Mouse (Mus musculus): ENCODE measurements at regions not wholly inside any gene's neighbourhood (a gene's known extent, or its start where the extent isn't known, plus 50 kb on each side); places are given as distances from the start of the nearest gene placed in this dataset.

DNA sequence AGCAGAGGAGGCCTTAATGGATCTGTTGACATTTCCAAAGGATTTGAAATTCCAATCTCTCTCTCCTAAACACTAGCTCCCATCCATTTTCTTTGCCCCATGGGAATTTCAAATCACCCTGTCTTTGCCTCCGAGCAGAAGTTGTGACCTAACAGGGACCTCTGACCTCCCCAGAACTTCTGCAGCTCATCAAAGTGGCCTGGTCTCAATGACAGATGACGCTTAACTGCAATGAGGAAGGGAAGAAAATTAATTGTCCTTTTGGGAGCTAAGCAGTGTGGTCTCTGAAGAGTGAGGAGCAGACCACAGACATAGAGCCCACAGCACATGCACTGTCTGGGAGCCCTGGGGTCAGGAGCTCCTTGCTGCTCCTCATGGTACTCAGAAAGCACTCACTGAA, 155.3 kb downstream of the Tox3 start:
- no peak for DNase-seq (ENCODE audit: low spot score in 2 of 2)

- DNase-seq (ENCODE audit: low spot score in 2 of 2) = no peak
Observed at GRCm38 (mm10) chr8:90182807-90183206, 165.3 kb downstream of the Tox3 start.

DNA sequence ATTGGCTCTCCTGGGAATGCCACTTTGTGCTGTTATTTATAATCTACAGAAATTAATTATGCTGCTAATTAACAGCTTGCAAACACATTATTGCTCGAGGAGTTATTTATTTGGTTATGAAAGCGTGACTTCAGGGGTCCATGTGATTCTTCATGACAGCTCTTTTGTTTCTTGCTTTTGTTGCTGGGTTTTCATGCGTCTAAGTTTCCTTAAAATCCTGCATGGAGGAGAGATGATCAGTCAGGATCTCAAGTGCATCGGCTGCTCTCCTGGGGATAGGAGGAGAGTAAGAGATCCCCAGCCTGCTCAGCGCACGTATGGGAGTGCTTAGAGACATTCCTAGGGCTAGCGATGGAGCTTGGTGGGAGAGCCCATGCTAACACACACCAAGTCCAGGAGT, 171.4 kb downstream of the Tox3 start:
- DNase-seq (ENCODE audit: low spot score in 2 of 2) = no peak

DNA sequence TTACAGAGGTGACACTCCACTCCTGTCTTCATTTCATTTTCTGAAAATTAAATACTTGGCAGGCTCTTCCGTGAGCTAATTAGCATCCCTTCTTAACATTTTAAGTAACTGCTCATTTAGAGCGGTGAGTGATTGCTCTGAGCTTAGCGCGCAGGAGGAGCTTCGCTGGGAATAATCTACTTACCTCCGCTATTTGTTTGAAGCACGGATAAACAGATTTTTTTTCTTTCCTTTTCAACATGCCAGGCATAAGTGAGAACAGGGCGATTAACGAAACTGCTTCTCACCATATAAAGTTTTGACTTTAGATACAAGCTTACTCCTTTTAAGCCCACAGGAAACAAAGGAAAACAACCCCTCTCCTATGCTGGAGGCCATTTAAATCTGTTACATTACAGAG, 171.8 kb downstream of the Tox3 start:
- no peak for DNase-seq (ENCODE audit: low spot score in 2 of 2)

DNA sequence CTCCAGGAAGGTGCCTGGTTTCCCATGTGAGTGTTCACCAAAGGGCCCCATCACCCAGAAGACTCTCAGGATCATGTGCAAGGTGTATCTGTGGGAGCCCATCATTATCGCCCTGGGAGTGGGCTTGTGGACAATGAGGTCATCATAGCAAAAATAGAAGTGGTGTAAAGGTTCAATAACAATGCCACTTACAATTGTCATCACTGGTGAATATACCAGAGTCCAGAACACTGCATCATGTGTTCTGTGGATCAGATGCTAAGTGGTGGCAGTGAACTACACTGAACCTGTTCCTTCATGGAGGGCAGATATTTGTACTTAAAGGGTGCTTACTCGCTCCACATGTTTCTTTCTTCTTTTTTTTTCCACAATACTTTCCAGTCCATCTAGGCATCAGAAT, 181.5 kb downstream of the Tox3 start:
- no peak for DNase-seq (ENCODE audit: low spot score in 2 of 2)

DNA sequence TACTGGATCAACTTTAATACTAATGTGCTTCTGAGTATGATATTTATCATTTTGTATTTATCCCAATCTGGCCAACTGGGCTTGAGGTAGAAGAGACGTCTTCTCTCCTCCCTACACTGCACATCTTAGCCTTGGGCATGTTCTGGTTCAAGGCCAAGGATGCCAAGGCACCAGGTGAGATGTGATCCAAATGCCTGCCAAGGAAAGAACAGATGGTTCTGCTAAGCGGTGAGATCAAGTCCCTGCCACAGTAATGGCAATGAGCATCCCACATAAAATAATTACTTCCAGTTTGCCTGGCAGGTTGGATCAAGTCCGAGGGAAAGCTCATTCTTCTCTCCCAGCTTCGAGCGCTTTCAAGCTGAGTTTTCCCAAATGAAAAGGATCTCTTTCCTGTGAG, 196.7 kb downstream of the Tox3 start:
- no peak for DNase-seq (ENCODE audit: low spot score in 2 of 2)

DNA sequence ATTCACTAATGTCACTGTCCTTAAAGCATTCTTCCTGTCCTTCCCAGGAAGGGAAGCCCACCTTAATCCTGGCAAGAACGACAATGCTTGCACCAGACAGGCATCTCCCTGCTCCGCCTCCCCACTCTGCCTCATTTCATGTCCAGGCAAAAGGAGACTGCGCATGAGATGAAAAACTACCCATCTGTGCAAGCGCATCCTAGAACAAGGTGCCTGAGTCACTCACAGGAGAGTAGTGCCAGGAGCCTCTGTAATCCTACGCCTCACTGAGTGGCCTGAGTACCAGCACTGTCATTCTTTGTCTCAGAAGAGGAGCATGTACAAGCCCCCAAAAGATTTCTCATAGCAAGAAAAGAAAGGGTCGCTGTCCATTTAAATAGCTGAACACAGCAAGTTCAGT, 198.2 kb downstream of the Tox3 start:
- DNase-seq (ENCODE audit: low spot score in 2 of 2) = no peak

GRCm38 (mm10) chr8:90134626-90135025, 213.5 kb downstream of the Tox3 start:
- DNase-seq (ENCODE audit: low spot score in 2 of 2) = no peak

- no peak for DNase-seq (ENCODE audit: low spot score in 2 of 2)
Observed at GRCm38 (mm10) chr8:90130704-90131267, 217.4 kb downstream of the Tox3 start.

GRCm38 (mm10) chr8:90125426-90125825, 222.7 kb downstream of the Tox3 start:
- no peak for DNase-seq (ENCODE audit: low spot score in 2 of 2)

DNA sequence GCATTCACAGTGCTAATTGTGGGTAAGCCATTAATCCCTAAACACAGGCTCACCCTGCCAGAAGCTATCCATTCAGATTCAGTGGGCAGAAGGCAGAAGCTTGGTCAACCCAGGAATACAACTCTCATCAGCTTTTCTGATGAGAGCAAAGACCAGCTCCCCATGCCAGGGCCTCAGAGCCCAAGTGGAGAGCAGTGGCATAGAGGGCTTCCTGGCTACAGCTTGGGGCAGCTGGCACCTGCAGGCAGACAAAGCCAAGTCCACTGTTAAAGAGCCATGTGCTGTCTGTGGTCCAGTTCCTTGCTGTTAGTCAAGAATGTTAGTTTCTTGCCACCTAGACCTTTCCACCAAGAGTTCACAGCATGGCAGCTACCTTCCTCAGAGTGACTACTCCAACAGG, 225.0 kb downstream of the Tox3 start:
- DNase-seq (ENCODE audit: low spot score in 2 of 2) = no peak

GRCm38 (mm10) chr8:90121935-90122334, 226.2 kb downstream of the Tox3 start:
- DNase-seq (ENCODE audit: low spot score in 2 of 2) = no peak

DNA sequence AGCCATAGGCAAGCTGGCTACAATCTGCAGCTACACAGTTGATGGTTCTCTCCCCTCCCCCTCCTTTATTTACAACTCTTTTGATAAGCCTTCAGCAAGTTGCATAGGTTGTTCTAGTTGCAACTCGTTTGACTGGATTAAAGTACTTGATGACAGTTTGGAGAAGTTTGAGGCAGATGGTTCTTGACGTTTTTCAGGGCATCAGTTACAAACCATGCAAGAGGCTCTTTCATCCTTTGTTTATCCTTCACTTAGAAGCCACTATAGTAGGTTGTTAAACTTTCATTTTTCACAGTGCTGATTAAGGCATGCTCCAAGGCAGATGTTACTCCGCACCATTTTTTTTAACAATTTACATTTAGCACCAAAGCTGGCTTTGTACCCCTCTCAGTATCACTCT, 227.1 kb downstream of the Tox3 start:
- DNase-seq (ENCODE audit: low spot score in 2 of 2) = no peak

GRCm38 (mm10) chr8:90115436-90115835, 232.7 kb downstream of the Tox3 start:
- no peak for DNase-seq (ENCODE audit: low spot score in 2 of 2)

- DNase-seq (ENCODE audit: low spot score in 2 of 2) = no peak
Observed at GRCm38 (mm10) chr8:90100509-90100908, 247.6 kb downstream of the Tox3 start.

- no peak for DNase-seq (ENCODE audit: low spot score in 2 of 2)
Observed at GRCm38 (mm10) chr8:90082630-90083029, 265.5 kb downstream of the Tox3 start.

- no peak for DNase-seq (ENCODE audit: low spot score in 2 of 2)
Observed at GRCm38 (mm10) chr8:90076381-90076780, 271.8 kb downstream of the Tox3 start.

DNA sequence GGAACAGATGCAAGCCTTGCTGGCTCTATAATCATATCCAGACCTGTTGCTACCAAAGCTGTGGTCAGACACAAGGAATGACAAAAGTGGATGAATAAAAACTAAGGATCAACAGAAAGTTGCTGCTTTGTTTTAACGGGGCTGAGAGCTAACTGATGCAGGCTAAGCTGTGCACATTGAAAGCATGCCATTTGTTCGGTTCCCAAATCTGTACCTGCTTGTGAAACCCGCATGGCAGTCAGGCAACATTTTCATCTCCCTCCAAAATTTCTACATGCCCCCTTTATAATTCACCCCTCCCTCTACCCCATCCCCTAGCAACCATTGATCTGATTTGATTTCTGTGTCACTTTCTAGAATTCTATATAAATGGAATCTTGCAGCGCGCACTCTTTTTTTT, 272.3 kb downstream of the Tox3 start:
- no peak for DNase-seq (ENCODE audit: low spot score in 2 of 2)

- no peak for DNase-seq (ENCODE audit: low spot score in 2 of 2)
Observed at GRCm38 (mm10) chr8:90070006-90070405, 278.1 kb downstream of the Tox3 start.

DNA sequence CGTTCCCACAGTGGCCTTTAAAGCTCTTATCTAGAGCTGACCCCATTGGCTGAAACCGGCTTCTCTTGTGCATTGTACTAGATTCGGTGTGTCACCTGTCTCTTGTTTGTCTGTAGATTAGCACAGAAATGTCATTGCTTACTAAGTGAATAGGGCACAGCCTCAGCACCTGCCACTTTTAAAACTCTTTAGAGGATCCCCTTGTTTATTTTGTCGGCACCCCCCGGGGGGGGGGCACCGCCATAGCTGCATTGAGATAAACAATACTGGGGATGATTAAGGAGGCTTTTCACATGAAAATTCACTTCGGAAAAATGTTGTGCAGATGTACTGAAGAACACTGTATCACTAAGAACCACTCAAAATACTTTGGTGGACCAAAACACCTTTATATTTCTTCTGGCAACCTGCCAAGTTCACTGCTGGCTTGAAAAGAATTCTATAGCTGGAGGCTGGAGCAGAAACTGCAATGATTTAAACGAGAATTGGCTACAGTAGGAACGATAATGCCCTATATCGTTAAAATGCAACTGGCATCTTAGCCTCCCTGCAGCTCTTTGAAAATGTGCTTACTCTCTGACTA, 278.6 kb downstream of the Tox3 start:
- DNase-seq (ENCODE audit: low spot score in 2 of 2) = no peak

GRCm38 (mm10) chr8:90068441-90068840, 279.7 kb downstream of the Tox3 start:
- no peak for DNase-seq (ENCODE audit: low spot score in 2 of 2)

- DNase-seq (ENCODE audit: low spot score in 2 of 2) = no peak
Observed at GRCm38 (mm10) chr8:90064381-90064780, 283.8 kb downstream of the Tox3 start.

DNA sequence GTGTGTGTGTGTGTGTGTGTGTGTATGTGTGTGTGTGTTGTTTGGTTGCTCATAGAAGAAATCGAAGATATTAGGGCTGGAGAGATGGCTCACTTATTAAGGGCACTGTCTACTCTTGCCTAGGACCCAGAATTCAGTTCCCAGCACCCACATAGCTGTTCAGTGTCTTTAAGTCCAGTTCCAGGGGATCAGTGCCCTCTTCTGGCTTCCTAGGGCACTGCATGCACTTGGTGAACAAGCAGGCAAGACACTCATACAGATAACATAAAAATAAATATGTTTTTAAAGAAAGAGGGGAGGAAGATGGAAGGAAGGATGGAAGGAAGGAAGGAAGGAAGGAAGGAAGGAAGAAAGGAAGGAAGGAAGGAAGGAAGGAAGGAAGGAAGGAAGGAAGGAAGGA, 284.9 kb downstream of the Tox3 start:
- no peak for DNase-seq (ENCODE audit: low spot score in 2 of 2)
